Mouse (Mus musculus) kidney, adult 8-10 months (tissue): ENCODE results near the gene Mob1b.
"Not testable (repeated sequence)": the region's sequence is repeated elsewhere in the genome, so short reads cannot be mapped to it uniquely, and the experiment has no call there.

Experiments
- DNase-seq, 2 experiments: peaks; one replicate each; pipeline ENCODE4 v3.0.0; 2022

Mob1b gene

GRCm38 (mm10) chr5:88702041-88702440 is 18.6 kb upstream of the Mob1b start:
- DNase-seq = peak; percentile 48 to 62

GRCm38 (mm10) chr5:88703551-88703950 is 17.1 kb upstream of the Mob1b start:
- DNase-seq = no peak

GRCm38 (mm10) chr5:88711128-88711527 is 9.5 kb upstream of the Mob1b start:
- no peak for DNase-seq

- DNase-seq = no peak
Measured at GRCm38 (mm10) chr5:88711618-88712224, 8.9 kb upstream of the Mob1b start.

- no peak for DNase-seq
Measured at GRCm38 (mm10) chr5:88712328-88712727, 8.3 kb upstream of the Mob1b start.

DNA sequence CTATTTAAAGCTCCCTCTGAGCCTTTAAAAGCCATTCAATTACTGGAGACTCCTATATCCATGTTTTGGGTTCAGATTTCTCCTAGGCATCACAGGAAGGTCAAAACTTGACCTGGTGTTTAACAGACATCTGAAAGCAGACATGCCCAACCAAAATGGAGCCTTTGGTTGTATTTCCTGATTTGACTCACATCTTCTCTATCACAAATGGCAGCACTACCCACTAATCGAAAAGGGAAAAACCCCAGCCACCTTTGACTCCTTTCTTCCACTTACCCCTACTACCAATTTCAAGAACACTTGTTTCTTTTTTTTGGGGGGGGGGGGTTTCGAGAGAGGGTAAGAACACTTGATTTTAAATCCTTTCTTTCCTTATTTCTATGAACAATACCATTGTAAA is 3.7 kb upstream of the Mob1b start:
- no peak for DNase-seq

DNA sequence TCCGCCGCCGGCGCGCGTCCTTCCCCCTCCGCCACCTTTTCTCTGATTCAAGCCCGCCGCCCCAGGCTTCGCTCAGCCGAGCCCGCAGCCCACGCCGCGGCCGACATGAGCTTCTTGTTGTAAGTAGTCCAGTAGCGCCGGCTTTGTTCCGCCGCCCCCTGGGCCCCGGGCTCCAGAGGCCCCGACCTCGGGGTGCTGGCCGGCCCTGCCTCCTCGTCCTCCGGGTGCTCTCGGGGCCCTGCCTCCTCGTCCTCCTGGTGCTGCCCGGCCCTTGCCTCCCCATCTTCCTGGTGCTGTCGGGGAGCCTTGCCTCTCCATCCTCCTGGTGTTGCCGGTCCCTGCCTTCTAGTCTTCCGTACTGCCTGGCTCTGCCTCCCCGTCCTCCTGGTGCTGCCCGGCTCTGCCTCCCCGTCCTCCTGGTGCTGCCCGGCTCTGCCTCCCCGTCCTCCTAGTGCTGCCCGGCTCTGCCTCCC is 384 bp downstream of the Mob1b start:
- DNase-seq = no peak

- peak; percentile 19 to 42 for DNase-seq
Measured at GRCm38 (mm10) chr5:88721565-88722212, 1.0 kb downstream of the Mob1b start.

DNA sequence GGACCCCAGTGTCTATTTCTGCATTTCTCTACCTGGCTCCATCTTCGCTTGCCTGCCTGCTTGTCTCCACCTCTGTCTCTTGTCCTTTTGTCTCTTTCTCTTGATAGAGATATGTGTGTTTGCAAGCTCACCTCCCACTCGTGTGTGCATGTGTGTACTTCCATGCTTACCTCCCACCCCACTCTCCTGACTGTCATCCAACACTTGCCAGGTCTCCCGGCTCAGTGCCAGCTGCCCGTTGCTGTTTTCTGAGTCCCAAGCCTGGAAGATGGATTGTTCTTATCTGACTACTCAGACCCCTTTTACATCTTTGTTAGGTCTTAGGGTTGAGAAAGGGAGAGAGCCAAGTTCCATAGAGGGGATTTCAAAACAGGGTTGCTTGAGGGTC is 1.6 kb downstream of the Mob1b start:
- DNase-seq = peak in 1 of 2 experiments; percentile 39

- DNase-seq = no peak
Measured at GRCm38 (mm10) chr5:88724030-88724429, 3.4 kb downstream of the Mob1b start.

GRCm38 (mm10) chr5:88727593-88728144 is 7.0 kb downstream of the Mob1b start:
- no peak for DNase-seq

GRCm38 (mm10) chr5:88734786-88735185 is 14.1 kb downstream of the Mob1b start:
- peak in 1 of 2 experiments; percentile 28 for DNase-seq

DNA sequence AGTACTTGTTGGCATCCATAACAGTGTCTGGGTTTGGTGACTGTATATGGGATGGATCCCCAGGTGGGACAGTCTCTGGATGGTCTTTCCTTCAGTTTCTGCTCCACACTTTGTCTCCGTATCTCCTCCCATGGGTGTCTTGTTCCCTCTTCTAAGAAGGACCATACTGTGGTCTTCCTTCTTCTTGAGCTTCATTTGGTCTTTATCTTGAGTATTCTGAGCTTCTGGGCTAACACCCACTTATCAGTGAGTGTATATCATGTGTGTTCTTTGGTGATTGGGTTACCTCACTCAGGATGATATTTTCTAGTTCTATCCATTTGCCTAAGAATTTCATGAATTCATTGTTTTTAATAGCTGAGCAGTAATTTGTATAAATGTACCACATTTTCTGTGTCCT is 20.4 kb downstream of the Mob1b start:
- not testable (repeated sequence) for DNase-seq

DNA sequence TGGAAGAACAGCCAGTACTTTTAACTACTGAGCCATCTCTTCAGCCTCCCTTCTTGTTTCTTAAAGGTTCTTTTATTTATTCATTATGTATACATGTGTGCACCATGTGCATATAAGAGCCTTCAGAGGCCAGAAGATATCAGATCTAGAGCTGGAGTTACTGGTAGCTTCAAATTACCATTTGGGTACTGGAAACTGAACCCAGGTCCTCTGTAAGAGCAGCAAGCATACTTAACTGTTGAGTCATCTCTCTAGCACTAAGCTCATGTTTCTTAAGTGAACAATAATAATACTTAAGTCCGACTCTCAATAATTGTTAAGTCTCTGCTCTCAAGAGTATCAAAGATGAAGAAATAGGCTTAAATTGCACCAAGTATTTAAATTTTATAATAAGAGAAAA is 27.1 kb downstream of the Mob1b start:
- DNase-seq = no peak

- no peak for DNase-seq
Measured at GRCm38 (mm10) chr5:88753199-88753598, 32.5 kb downstream of the Mob1b start.

DNA sequence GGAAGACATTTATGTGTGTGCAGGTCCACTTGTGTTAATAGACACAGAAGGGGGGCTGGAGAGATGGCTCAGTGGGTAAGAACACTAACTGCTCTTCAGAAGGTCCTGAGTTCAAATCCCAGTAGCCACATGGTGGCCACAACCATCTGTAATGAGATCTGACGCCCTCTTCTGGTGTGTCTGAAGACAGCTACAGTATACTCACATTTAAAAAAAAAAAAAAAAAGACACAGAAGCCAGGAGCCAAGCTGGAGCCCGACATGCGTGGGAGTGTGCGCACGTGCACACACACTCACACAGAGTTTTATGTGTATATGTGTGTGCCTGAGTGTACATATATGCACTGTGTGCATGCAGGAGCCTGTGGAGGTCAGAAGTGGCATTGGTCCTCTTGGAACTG is 42.0 kb downstream of the Mob1b start:
- DNase-seq = no peak

- no peak for DNase-seq
Measured at GRCm38 (mm10) chr5:88764430-88764986, 43.9 kb downstream of the Mob1b start.

GRCm38 (mm10) chr5:88764987-88765481 is 44.4 kb downstream of the Mob1b start, which contains the start of gene Dck:
Gene Dck (plus strand): TSS chr5:88764996.
- DNase-seq = peak; percentile 98 to 99

DNA sequence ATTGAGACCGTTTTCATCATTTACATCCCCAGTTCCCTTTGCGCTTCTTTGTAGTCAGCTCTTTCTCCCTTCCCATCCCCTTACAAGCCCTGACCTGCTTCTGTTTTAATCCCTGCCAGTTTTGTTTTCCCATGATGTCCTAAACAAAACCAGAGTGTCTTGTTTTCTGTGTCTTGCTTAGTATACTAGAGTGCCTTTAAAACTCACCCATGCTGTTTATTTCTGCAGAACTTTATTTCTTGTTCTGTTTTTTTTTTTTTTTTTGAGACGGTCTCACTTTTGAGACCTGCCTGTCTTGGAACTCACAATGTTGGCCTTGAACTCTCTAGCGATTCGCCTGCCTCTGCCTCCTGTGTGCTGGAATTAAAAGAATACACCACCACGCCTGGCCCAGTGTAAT is 44.9 kb downstream of the Mob1b start:
- DNase-seq = no peak

DNA sequence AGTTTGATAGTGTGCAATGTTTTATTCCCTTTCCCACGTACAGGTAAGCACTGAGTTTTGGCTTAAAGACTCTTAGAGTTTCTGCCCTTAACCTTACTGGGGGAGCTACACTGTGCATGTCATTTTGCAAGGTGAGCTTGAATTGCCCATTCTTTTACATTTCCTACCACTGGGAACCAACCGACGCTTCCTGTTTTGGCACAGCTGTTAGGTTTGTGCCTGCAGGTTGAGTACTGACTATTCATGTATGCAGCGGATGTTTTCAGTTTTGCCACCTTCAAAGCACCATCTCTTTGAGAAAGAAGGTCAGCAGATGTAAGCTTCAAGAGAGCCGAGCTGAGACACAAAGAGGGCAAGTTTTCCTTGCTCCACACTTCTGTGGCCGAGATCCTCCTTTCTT is 45.5 kb downstream of the Mob1b start:
- DNase-seq = no peak

DNA sequence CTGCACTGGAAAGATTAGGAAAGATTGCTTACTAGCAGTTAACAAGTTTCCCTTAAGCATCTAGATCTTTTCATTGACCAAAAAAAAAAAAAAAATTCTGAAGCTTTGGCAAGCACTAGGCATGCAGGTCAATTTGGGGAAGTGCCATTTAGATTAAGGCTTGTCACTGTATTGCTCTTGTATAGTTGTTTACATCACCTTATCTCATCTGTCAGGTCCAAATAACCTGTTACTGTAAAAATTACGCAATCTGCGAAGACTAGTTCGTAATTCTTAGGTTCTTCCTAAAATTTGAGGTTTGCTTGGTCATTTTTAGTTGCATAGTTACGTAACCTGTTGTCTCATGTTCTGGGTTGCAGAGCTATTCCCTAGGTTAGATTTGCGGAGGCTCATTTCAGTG is 46.2 kb downstream of the Mob1b start:
- DNase-seq = no peak

DNA sequence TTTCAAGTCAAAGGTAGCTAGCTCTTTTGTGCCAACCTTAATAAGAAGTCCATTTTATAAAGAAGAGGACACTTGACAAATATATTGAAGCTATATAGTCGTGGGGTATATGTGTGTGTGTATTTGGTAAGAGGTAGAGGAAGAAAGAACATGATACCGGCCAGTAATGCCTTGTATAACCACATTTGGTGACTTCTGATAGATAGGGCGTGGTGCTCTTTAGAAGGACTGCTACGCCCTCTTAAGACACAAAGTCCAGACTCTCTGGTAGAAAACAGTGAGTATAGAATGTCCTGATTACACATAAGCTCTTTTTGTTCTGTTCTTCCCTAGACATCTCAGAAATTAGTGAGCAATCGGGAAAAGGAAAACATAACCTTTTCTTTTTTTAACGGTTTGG is 47.5 kb downstream of the Mob1b start:
- DNase-seq = no peak

DNA sequence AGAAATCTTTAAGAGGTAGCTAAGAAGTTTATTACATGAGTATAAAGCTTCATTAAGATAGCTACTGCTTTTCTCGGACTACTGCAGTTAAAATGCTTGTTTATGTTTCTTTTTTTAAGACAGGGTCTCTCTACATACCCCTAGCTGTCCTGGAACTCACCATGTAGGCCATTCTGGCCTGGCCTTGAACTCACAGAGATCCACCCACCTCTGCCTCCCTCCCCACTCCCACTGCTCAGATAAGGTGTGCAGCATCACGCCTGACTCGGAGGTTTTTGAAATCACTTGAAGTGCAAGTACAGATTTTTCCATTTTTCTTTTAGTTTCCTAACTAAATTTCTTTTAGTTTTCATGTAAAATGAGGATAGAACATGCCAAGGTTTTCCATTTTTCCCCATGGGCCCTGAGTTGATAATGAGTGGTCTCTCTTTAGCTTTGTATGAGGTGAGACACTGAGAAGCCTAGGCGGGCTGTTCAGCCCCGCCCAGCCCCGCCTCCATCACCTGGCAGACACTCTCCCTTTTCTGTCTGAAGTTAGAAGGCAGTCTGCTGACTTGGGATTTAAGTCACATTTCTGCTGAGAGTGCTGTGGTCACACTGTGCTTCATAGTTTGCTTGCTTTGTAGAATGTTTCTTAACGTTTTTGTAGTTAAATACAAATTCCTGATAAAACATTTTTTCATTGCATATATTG is 61.6 kb downstream of the Mob1b start:
- no peak for DNase-seq
